Mouse (Mus musculus): ENCODE measurements around the gene Dnmt3c.
"Not testable (repeated sequence)": the region's sequence is repeated elsewhere in the genome, so short reads cannot be mapped to it uniquely, and the experiment has no call there.

Dnmt3c gene

DNA sequence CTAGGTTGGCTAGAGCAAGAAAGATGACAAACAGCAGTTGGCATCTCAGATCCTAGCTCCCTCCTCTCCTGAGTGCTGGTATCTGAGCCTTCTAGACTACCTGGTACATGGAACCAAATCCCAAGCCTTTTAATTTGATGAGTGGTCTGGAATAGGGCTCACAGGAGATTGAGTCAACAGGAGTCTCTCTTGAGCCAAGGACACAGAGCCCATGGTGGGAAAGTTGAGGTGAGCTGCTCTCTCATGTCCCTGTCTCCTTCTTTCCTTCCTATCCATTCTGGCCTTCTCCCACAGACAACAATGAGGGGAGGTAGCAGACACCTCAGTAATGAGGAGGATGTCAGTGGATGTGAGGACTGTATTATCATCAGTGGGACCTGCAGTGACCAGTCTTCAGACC lies at the start of gene Dnmt3c:
Dnmt3c (plus strand) TSS at position 301 of the 400 bp plus-strand sequence.
- DNase-seq (ENCODE audit: low read depth) = no peak

DNA sequence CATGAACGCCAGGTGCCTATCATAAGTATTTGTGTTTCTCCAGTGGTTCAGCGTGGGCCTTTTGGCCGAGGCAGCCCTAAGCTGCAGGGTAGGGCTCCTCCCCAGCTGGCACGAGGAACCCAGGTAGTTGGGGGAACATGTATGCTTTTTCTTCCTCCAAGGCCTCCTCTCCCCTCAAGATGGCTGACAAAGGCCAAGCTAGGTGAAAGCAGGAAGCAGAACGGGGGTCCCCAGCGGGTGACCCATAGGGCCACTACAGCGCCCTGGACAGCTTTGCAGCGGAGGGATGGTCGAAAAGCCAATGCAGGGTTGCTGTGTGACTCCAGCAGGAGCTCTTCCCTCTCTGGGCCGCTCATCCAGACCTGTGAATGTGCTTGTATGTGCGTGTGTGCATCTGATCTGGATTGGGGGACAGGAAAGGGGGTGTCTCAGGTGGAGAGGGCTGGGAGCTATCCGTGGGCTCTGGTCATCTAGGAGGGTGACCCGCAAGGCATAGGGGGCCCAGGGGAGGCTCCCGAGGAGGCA lies 47.6 kb upstream of the Dnmt3c start:
- no peak for DNase-seq (ENCODE audit: low read depth)

DNA sequence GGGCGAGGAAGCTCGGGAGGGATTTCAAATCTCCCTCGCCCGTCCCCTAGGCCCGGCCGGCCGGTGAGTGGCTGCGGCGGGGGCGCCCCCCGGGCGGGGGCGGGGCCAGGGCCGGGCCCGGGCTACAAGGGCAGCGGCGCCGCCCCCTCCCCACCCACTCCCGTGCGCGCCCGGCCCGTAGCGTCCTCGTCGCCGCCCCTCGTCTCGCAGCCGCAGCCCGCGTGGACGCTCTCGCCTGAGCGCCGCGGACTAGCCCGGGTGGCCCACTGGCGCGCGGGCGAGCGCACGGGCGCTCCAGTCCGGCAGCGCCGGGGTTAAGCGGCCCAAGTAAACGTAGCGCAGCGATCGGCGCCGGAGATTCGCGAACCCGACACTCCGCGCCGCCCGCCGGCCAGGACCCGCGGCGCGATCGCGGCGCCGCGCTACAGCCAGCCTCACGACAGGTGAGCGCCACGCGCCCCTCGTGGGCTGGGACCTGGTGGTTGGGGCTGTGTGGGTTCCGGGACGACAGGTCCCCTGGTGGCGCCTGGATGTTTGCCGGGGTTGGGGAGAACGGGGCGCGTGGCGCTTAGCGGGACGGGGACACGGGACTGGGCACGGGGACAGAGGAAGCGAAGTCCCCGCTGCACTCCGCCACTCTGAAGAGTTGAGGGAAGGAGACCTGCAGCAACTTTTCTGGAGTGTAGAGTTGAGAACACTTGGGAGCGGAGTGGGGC lies 47.0 kb upstream of the Dnmt3c start, which contains the start of gene Dnmt3b:
Dnmt3b (plus strand) TSS at position 153 of the 716 bp plus-strand sequence.
- DNase-seq (ENCODE audit: low read depth) = peak; percentile 67

DNA sequence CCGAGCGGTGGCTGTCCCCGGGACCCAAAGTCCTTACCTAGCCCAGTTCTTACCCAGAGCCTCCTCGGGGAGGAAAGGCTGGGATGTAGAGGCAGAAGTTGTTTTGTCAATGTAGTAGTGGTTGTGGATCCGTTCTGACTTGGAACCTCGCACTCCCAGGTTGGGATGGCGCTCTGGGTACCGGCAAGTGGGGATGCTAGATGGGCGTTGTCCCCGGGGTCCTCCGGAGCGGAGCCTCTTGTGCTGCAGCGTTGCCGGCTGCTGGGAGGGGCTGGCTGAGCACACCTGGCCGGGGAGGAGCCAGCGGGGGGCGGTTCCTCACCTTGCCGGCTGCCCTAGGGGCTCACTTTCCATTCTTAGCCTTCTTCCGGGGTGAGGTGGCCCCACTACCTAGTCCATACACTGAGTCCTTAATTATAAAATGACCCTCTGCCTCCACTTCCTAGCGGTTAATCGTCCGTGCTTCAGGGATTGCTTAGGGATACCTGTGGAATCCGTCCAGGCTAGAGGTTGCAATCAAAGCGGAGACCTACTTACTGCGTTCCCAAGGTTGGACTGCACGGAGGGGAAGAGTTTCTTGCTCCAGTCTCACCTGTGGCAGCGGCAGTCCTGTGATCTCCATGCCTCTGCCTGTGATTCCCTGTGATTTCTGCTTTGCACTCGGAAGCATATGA lies 46.3 kb upstream of the Dnmt3c start:
- peak; percentile 42 for DNase-seq (ENCODE audit: low read depth)

DNA sequence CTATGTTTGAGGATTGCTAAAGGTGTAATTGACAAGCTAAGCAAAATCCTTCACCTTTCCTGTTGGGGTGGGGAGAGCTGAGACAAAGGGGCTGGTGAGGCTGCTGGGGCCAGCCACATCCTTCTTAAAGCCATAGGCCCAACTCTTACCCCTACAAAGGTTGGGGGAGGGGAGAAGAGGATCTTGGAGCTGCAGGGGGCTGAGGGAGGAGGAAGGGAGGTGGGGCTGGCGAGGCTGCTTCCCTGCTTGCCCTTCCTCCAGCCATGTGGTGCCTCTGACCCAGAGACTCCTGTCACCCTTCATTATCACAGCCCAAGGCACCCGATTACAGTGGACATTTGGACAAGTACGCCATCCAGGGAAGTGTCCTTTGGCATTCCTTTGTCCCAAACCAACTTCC lies 44.8 kb upstream of the Dnmt3c start:
- no peak for DNase-seq (ENCODE audit: low read depth)

DNA sequence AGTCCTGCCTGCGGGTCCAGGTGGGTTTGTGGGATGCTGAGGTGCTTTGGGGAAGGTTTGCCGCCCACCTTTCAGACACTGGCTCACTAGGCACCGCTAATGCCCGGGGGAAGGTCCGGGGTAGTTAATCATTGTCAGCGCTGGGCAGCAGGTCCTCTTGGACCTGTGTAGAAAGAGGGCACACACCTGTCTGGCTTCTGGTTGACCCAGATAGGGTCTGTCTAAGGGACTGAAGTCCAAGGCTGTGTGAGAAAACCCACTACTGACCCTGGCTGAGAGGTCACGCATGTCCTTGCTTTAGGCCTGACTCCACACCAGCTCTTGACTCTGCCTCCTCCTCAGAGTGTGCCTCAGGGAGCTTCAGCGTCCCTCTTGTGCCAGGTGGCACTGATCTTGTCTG lies 38.8 kb upstream of the Dnmt3c start:
- DNase-seq (ENCODE audit: low read depth) = not testable (repeated sequence)

DNA sequence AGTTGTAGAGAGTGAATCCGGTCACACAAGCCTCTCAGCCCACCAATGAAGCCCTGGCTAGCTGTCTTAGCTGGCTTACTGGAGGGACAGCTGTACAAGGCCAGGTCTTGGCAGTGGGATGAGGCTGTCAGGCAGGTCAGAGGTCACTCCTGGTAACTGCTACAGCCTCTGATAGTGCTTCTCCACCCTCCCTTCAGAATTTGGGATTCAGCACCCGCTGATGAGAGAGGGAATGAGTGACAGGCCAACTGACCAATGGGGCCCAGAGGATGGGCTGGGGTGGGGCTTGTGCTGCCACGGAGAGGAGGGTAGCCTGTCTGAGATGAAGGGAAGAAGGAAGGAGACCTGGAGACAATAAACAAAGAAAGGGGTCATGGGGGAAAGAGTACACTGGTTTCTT lies 35.8 kb upstream of the Dnmt3c start:
- no peak for DNase-seq (ENCODE audit: low read depth)

DNA sequence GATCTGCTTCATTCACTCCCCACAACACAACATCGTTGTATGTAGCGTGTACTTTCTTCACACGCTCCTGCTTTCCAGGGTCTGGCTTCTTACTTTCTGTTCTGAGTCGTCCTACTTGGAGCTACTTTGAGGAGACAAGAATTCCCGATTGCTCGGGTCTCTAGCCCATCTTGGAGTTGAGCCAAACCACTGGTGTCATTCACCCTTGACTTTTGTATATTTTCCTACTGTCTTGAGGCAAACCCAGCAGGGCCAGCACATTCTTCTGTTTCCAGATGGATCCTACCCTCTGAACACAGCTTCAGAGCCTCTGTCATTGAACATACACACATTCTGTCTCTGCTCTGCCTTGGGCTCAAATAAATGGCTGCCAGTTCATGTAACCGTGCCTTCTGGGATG lies 31.1 kb upstream of the Dnmt3c start:
- DNase-seq (ENCODE audit: low read depth) = no peak

DNA sequence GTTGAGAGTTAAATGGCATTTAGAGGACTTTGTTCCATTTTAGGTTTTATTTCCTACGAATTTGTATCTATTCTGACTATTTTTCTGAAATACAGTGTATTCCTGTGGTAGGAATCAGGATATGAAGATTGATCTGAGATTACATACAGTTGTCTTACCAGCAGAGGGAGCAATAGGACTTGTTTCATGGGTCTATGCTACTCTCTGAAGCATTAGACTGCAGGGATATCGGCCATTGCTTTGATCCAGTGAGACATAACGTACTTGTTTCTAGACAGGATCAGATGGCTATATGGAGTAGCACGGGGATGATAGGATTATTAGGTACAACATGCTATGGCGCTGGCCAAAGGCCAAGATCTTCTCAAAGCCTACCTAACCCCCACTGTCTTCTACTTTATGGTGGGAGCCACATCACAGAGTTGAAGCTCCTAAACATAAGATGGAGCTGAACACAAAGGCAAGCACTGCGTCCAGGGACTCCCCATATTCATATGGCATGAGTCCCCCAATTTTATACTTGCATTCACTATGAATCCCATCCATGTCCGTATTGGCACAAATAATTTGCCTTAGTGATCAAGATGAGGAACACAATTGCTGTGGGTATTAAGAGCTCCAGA lies 27.6 kb upstream of the Dnmt3c start:
- peak; percentile 58 for DNase-seq (ENCODE audit: low read depth)

DNA sequence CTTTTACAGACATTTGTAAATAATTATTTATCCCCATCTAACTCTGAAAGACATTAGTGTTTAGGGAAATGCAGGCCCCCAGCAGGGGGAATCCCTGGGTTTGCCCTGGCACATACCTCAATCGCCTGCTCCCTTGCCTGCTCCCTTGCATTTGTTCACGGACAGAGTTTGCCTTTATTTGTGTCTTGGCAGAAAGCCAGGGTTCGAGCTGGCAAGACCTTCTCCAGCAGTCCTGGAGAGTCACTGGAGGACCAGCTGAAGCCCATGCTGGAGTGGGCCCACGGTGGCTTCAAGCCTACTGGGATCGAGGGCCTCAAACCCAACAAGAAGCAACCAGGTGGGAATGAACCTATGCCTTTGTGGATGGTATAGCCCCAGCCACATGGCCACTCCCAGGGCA lies 26.3 kb upstream of the Dnmt3c start:
- DNase-seq (ENCODE audit: low read depth) = no peak

DNA sequence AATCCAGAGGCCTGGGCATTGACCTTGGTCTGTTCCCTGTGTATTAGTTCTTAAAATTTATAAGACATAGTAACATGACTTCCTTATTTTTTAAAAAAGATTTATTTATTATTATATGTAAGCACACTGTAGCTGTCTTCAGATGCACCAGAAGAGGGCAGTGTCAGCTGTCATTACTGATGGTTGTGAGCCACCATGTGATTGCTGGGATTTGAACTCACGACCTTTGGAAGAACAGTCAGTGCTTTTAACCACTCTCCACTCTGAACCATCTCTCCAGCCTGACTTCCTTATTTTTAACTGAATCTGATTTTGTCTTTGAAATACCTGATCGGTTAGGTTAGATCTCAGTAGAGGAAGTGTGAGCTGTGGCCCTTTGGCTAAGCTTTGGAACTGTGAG lies 23.8 kb upstream of the Dnmt3c start:
- DNase-seq (ENCODE audit: low read depth) = no peak

DNA sequence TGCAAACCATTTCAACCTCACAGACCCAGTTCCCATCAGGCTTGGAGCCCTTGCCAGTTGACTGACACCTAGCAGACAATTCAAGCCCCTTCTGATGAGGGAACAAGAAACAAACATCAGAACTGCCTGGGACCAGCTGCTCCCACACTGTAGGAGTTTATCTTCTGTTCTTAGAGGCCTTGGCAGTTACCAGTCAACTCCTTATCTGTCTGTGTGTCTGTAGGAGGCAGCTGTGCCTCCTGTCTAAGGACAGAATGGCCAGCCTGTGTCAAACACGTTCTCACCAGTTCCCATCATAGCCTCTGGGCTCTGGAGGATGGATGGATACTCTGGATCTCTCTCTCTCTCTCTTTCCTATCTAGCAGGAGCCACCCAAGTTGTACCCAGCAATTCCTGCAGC lies 21.1 kb upstream of the Dnmt3c start:
- DNase-seq (ENCODE audit: low read depth) = not testable (repeated sequence)

DNA sequence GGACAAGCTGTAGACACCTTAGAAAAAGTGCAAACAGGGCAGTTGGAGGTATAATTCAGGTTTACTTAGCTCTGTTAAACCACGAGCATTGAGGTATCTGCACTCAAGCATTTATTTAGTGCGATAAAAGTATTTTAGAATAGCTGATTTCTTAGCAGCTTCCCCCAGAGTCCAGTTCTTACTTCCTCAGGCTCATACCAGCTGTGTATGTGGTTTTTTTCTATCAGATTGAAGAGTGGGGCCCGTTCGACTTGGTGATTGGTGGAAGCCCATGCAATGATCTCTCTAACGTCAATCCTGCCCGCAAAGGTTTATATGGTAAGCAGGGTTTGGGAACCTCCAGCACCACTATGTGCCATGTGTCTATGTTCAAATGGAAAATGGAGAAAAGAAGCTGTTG lies 19.5 kb upstream of the Dnmt3c start:
- no peak for DNase-seq (ENCODE audit: low read depth)

DNA sequence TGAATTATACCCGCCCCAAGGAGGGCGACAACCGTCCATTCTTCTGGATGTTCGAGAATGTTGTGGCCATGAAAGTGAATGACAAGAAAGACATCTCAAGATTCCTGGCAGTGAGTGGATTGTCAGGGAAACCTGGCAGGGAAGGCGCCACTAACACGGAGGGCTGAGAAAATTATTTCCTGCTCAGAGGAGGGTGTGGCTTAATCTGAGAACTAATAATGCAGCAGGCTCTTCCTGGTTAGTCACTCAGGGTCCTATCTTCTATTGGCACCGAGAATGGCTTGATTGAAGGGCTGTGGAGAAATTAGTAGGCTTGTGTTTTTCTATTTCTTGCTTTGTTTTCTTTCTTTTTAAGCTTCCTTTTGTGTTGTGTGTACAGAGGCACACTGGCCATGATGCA lies 18.9 kb upstream of the Dnmt3c start:
- no peak for DNase-seq (ENCODE audit: low read depth)

DNA sequence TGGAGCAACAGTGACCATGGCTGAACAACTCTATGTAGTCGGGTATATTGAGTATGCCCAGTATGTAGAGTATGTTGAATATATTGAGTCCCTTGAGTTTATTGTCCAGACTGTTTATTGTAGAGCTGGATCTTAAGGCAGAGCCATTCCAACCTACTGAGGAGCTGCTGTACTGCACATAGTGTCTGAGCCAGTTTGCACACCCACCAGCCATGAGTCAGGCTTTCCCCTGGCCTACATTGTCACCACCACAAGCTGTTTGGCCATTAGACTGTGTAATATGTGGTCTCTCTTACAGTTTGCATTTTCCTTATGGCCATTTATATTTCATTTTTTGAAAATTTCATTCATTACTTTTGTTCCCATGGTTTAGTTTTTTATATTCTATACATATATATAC lies 16.5 kb upstream of the Dnmt3c start:
- DNase-seq (ENCODE audit: low read depth) = no peak

DNA sequence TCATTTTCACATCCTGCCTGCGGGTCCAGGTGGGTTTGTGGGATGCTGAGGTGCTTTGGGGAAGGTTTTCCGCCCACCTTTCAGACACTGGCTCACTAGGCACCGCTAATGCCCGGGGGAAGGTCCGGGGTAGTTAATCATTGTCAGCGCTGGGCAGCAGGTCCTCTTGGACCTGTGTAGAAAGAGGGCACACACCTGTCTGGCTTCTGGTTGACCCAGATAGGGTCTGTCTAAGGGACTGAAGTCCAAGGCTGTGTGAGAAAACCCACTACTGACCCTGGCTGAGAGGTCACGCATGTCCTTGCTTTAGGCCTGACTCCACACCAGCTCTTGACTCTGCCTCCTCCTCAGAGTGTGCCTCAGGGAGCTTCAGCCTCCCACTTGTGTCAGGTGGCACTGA lies 3.0 kb upstream of the Dnmt3c start:
- not testable (repeated sequence) for DNase-seq (ENCODE audit: low read depth)

DNA sequence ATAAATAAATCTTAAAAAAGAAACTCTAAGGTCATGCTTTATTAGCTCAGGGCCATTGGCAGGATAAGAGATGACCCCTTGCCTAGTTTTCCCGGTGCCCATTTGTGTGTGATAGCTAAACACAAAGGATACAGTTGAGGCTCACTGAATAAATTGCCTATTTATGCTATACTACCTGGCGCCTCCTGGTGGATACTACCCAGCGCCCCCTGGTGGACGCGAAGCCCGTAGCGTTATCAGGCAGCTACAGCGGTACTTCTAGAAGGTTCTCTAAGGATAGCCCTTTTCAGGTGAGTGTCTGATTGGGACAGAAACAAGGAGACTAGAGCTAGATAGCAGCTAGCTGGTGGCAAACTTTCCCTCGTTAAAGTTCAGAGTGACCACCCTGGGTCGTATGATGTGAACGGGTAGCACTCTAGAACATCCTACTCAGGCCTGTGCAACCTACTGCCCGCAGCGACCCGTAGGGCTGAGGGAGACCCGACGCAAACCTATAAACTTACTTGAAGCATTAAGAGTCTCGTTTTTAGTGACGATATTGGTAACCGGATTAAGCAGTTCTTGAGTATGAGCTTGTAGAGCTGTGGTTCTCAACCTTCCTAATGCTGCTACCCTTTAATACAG lies 1.9 kb upstream of the Dnmt3c start:
- peak; percentile 76 for DNase-seq (ENCODE audit: low read depth)

DNA sequence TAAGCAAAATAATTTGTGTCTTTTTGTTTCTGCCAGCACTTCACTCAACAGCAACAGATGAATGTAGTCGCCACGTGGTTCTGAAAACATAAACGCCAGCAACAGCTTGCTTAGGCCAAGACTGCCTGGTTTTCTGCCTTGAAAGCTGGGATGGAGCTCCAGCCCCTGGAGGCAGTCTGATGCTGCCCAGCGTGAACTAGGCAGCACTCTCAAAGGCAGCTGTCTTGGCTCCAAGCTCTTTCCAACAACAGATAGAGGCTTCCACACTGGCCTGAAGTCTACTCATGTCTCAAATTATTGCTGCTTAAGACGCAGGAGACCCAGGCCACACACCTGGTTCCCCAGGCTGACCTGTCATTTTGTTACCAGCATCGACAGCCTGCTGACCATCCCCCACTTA lies 6.9 kb downstream of the Dnmt3c start:
- DNase-seq (ENCODE audit: low read depth) = no peak

DNA sequence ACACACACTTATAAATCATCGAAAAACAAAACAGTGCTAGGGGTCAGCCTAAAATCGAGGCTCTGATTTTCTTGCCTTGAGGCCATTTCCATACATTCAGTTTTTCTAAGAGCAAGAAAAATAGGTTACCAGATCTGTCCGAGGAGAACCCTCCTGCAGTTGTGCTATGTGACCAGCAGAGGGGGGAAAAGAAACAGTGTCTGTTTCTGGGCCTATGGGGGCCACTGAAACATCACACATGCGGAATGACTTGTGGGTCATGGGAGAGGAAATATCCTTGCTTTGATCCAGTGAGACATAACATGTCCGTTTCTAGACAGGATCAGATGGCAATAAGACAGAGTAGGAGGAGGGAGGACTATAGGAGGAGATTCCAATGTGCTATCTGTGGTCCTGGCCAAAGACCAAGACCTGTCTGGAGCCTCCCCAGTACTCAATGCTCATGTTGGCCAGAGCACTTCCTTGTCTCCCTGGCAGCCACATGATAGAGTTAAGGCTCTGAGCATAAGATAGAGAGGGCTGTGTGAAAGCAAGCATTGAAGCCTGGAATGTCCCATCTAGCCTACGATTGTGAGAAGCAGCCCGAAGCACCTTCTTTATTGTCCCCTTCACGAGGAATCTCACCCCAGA lies 14.4 kb downstream of the Dnmt3c start:
- peak; percentile 58 for DNase-seq (ENCODE audit: low read depth)

DNA sequence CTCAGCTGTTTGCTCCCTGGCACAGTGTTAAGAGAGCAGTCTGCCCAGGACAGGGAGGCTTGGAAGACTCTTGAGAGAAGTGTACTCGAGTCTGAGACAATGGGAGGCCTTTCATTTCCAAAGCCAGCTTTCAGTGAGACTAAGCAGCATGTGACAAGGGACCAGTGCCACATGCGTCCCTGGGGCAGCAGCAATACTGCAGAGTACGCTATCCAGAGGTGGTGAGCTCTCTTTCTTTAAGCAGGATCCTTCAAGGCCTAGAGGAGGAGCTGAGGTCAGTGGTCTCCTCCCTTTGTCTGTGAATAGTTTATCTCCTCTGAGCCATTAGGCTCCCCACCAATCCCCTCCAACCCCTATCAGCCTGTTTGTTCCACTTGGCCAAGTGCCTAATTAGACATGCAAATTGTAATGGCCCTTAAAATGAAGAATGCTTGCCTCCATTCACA lies 16.2 kb downstream of the Dnmt3c start:
- no peak for DNase-seq (ENCODE audit: low read depth)

DNA sequence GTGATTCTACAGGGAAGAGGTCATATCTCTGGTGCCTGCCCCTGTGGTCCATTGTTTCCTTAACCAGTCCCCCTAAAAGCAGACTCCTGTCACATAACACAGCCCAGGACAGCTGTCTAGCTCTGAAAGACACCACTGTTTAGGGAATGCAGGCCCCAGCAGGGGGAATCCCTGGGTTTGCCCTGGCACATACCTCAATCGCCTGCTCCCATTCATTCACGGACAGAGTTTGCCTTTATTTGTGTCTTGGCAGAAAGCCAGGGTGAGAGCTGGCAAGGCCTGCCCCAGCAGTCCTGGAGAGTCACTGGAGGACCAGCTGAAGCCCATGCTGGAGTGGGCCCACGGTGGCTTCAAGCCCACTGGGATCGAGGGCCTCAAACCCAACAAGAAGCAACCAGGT lies 16.8 kb downstream of the Dnmt3c start:
- no peak for DNase-seq (ENCODE audit: low read depth)

DNA sequence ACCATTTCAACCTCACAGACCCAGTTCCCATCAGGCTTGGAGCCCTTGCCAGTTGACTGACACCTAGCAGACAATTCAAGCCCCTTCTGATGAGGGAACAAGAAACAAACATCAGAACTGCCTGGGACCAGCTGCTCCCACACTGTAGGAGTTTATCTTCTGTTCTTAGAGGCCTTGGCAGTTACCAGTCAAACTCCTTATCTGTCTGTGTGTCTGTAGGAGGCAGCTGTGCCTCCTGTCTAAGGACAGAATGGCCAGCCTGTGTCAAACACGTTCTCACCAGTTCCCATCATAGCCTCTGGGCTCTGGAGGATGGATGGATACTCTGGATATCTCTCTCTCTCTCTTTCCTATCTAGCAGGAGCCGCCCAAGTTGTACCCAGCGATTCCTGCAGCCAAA lies 21.4 kb downstream of the Dnmt3c start:
- not testable (repeated sequence) for DNase-seq (ENCODE audit: low read depth)

All from induced T-regulatory cell, adult 2 months (primary cell).